Mouse (Mus musculus) G1E (cell line): ENCODE measurements at regions not wholly inside any gene's neighbourhood (a gene's known extent, or its start where the extent isn't known, plus 50 kb on each side); places are given as distances from the start of the nearest gene placed in this dataset.

Experiments used
- CTCF ChIP-seq: IDR thresholded peaks from 2 replicates; pipeline ENCODE4 v1.5.1; 2012; ENCODE audit warnings: low read depth, low read length, inconsistent platforms, mixed read lengths
- GATA1 ChIP-seq: IDR thresholded peaks from 2 replicates; pipeline ENCODE4 v1.6.1; 2012; ENCODE audit warnings: borderline replicate concordance, low read length, inconsistent platforms, mixed read lengths

GRCm38 (mm10) chr10:126186086-126186485 is 220.1 kb downstream of the Lrig3 start:
- no peak for TF ChIP-seq CTCF
- no peak for TF ChIP-seq GATA1
